Mouse (Mus musculus) layer of hippocampus, adult 6 months (tissue): Measurements from ENCODE around the gene Rabgef1. TPM values are rescaled to one million over a fixed set of nuclear protein-coding genes. Genes with fewer than 3 reads are reported as not detected.

ENCODE experiments used
- long read RNA-seq, 2 experiments: library from polyadenylated mRNA; unstranded; transcript quantifications; one replicate each; pipeline ENCODE4 v2.0.0; 2019 to 2020
- polyA plus RNA-seq: library from polyadenylated mRNA; unstranded; fragments of <200 nt; fragmentation: Nextera tagmentation; gene quantifications from 2 replicates; pipeline ENCODE4 v1.2.3, GENCODE M21; 2021

Rabgef1 gene
- 26.1 and 27.5 TPM in 2 replicates for polyA plus RNA-seq
- long read RNA-seq, experiment 1, transcript Rabgef1-203 (9 exons, 2,690 nt), result major isoform, 26 of 50 reads
- long read RNA-seq, experiment 1, partial matches to known transcripts, result 2 of 50 reads
- long read RNA-seq, experiment 1, other reads (novel, unspliced or antisense), result 20 of 50 reads
- long read RNA-seq, experiment 2, transcript Rabgef1-203 (9 exons, 2,690 nt), result major isoform, 104 of 205 reads
- long read RNA-seq, experiment 2, partial matches to known transcripts, result 9 of 205 reads
- long read RNA-seq, experiment 2, other reads (novel, unspliced or antisense), result 90 of 205 reads

GRCm38 (mm10) chr5:130171423-130171954 is at the start of gene Rabgef1:
Gene Rabgef1, plus strand, starts transcription at chr5:130171798.

GRCm38 (mm10) chr5:130144334-130145312 is 27.0 kb upstream of the Rabgef1 start, which contains the start of gene Kctd7:
Gene Kctd7, plus strand, starts transcription at chr5:130144861.

GRCm38 (mm10) chr5:130216781-130217180 is 45.2 kb downstream of the Rabgef1 start, which contains the start of gene Tmem248:
Gene Tmem248, plus strand, starts transcription at chr5:130217081.

GRCm38 (mm10) chr5:130255017-130255720 is 83.6 kb downstream of the Rabgef1 start, which contains the start of the genes Sbds and Tyw1:
Gene Sbds, minus strand, starts transcription at chr5:130255530.
Gene Tyw1, plus strand, starts transcription at chr5:130255619.

Other genes starting within 250 kb of the Rabgef1 start
- gene Vkorc1l1, start 229.8 kb upstream of the Rabgef1 start, polyA plus RNA-seq, result 6.3 and 8.5 TPM in 2 replicates
- gene Gusb, start 168.7 kb upstream of the Rabgef1 start, polyA plus RNA-seq, result 22.1 and 23.5 TPM in 2 replicates
- gene Asl, start 142.6 kb upstream of the Rabgef1 start, polyA plus RNA-seq, result 19.3 and 19.5 TPM in 2 replicates
- 35.4 and 40.8 TPM in 2 replicates for gene Crcp, start 142.5 kb upstream of the Rabgef1 start, polyA plus RNA-seq
- gene Tpst1, start 98.5 kb upstream of the Rabgef1 start, polyA plus RNA-seq, result 40.7 and 41.9 TPM in 2 replicates
- gene Kctd7, start 26.9 kb upstream of the Rabgef1 start, polyA plus RNA-seq, result 10.1 and 11.5 TPM in 2 replicates
- gene Tmem248, start 45.3 kb downstream of the Rabgef1 start, polyA plus RNA-seq, result 19.4 TPM in 2 replicates
- gene Sbds, start 83.7 kb downstream of the Rabgef1 start, polyA plus RNA-seq, result 118 and 126 TPM in 2 replicates
- gene Tyw1, start 83.8 kb downstream of the Rabgef1 start, polyA plus RNA-seq, result 11.2 and 12.1 TPM in 2 replicates
- 79.7 and 94.7 TPM in 2 replicates for gene Caln1, start 197.7 kb downstream of the Rabgef1 start, polyA plus RNA-seq
- gene A330070K13Rik, start 212.8 kb downstream of the Rabgef1 start, polyA plus RNA-seq, result 4.9 and 5.6 TPM in 2 replicates